Mouse (Mus musculus): ENCODE data around the gene Mef2a. TPM values are rescaled to one million over a fixed set of nuclear protein-coding genes. Genes with fewer than 3 reads are reported as not detected.
A peak's percentile ranks its signal among the peaks of the same experiment; 100 is the strongest.

Gene Mef2a
- polyA plus RNA-seq, 1 experiment from 2014 or later: 23.6 TPM

- Histone ChIP-seq H3K9ac (ENCODE audit: low read depth, low read length) (no peak overlapping the region), H3K4me3 (ENCODE audit: low read depth, low read length) (no peak overlapping the region), H3K4me1 (replicated peaks; ENCODE audit: control insufficient read depth, insufficient read depth, low read length) (no peaks in the 10 kb centered on the region), H3K4me2 (no peak overlapping the region), H3K9me3 (ENCODE audit: control insufficient read depth, low read length) (no peaks in the 10 kb centered on the region), H3K27me3 (replicated peaks; ENCODE audit: control insufficient read depth, insufficient read depth, low read length) (no peaks in the 10 kb centered on the region), H3K27ac (ENCODE audit: low read depth, low read length) (no peak overlapping the region), H3K36me3 (ENCODE audit: control insufficient read depth, insufficient read depth, low read length) (peaks cover 12% of the 10 kb centered on the region; the same call in 1 of the 2 replicates)
- DNase-seq (ENCODE audit: low spot score) (no peak), ATAC-seq (replicated peaks; ENCODE audit: low FRiP score) (no peak)
- WGBS: 88% methylated on average over 3 of the region's 3 CpGs
Measured at GRCm38 (mm10) chr7:67230221-67230620, 142.4 kb downstream of the Mef2a start.

GRCm38 (mm10) chr7:67229701-67230100, 143.0 kb downstream of the Mef2a start:
- Histone ChIP-seq H3K4me1 (replicated peaks; ENCODE audit: control insufficient read depth, insufficient read depth, low read length) (no peaks in the 10 kb centered on the region), H3K4me2 (no peak overlapping the region), H3K36me3 (ENCODE audit: control insufficient read depth, insufficient read depth, low read length) (peaks cover 10% of the 10 kb centered on the region; the same call in 1 of the 2 replicates), H3K4me3 (ENCODE audit: low read depth, low read length) (no peak overlapping the region), H3K9ac (ENCODE audit: low read depth, low read length) (no peak overlapping the region), H3K27ac (ENCODE audit: low read depth, low read length) (no peak overlapping the region), H3K27me3 (replicated peaks; ENCODE audit: control insufficient read depth, insufficient read depth, low read length) (no peaks in the 10 kb centered on the region), H3K9me3 (ENCODE audit: control insufficient read depth, low read length) (no peaks in the 10 kb centered on the region)
- no peak for ATAC-seq (replicated peaks; ENCODE audit: low FRiP score)
- no peak for DNase-seq (ENCODE audit: low spot score)
- 90% methylated on average over 3 of the region's 3 CpGs for WGBS

- H3K9me3 ChIP-seq (ENCODE audit: control insufficient read depth, low read length): no peaks in the 10 kb centered on the region
- no peaks in the 10 kb centered on the region for H3K27me3 ChIP-seq (replicated peaks; ENCODE audit: control insufficient read depth, insufficient read depth, low read length)
- no peaks in the 10 kb centered on the region for H3K4me1 ChIP-seq (replicated peaks; ENCODE audit: control insufficient read depth, insufficient read depth, low read length)
- H3K9ac ChIP-seq (ENCODE audit: low read depth, low read length): no peak overlapping the region
- no peak overlapping the region for H3K4me3 ChIP-seq (ENCODE audit: low read depth, low read length)
- H3K4me2 ChIP-seq: no peak overlapping the region
- 0 out of 2 replicates have a peak, but pooled peaks have one; percentile 26 for ATAC-seq (replicated peaks; ENCODE audit: low FRiP score)
- H3K27ac ChIP-seq (ENCODE audit: low read depth, low read length): no peak overlapping the region
- WGBS: 80% methylated on average over 5 of the region's 5 CpGs
- peaks cover 8% of the 10 kb centered on the region; the same call in 1 of the 2 replicates for H3K36me3 ChIP-seq (ENCODE audit: control insufficient read depth, insufficient read depth, low read length)
- DNase-seq (ENCODE audit: low spot score): no peak
Measured at GRCm38 (mm10) chr7:67228891-67229602, 143.6 kb downstream of the Mef2a start.

- Histone ChIP-seq H3K9ac (ENCODE audit: low read depth, low read length) (no peak overlapping the region), H3K27me3 (replicated peaks; ENCODE audit: control insufficient read depth, insufficient read depth, low read length) (no peaks in the 10 kb centered on the region), H3K9me3 (ENCODE audit: control insufficient read depth, low read length) (no peaks in the 10 kb centered on the region), H3K4me1 (replicated peaks; ENCODE audit: control insufficient read depth, insufficient read depth, low read length) (peaks cover 2% of the 10 kb centered on the region; the same call in 1 of the 2 replicates), H3K27ac (ENCODE audit: low read depth, low read length) (no peak overlapping the region), H3K4me2 (no peak overlapping the region), H3K36me3 (ENCODE audit: control insufficient read depth, insufficient read depth, low read length) (peaks cover 8% of the 10 kb centered on the region; the same call in 1 of the 2 replicates), H3K4me3 (ENCODE audit: low read depth, low read length) (no peak overlapping the region)
- DNase-seq (ENCODE audit: low spot score): no peak
- 81% methylated on average over 3 of the region's 3 CpGs for WGBS
- ATAC-seq (replicated peaks; ENCODE audit: low FRiP score): no peak
Measured at GRCm38 (mm10) chr7:67228390-67228789, 144.3 kb downstream of the Mef2a start.

- Histone ChIP-seq H3K9me3 (ENCODE audit: control insufficient read depth, low read length) (no peaks in the 10 kb centered on the region), H3K4me2 (no peak overlapping the region), H3K36me3 (ENCODE audit: control insufficient read depth, insufficient read depth, low read length) (peaks cover 5% of the 10 kb centered on the region; the same call in 1 of the 2 replicates), H3K4me1 (replicated peaks; ENCODE audit: control insufficient read depth, insufficient read depth, low read length) (peaks cover 6% of the 10 kb centered on the region; the same call in 1 of the 2 replicates), H3K4me3 (ENCODE audit: low read depth, low read length) (no peak overlapping the region), H3K9ac (ENCODE audit: low read depth, low read length) (no peak overlapping the region), H3K27ac (ENCODE audit: low read depth, low read length) (no peak overlapping the region), H3K27me3 (replicated peaks; ENCODE audit: control insufficient read depth, insufficient read depth, low read length) (no peaks in the 10 kb centered on the region)
- no peak for DNase-seq (ENCODE audit: low spot score)
- WGBS: 58% methylated on average over 1 of the region's 1 CpGs
- ATAC-seq (replicated peaks; ENCODE audit: low FRiP score): no peak
Measured at GRCm38 (mm10) chr7:67227538-67227937, 145.1 kb downstream of the Mef2a start.

- Histone ChIP-seq H3K4me3 (ENCODE audit: low read depth, low read length) (no peak overlapping the region), H3K9me3 (ENCODE audit: control insufficient read depth, low read length) (no peaks in the 10 kb centered on the region), H3K4me1 (replicated peaks; ENCODE audit: control insufficient read depth, insufficient read depth, low read length) (peaks cover 6% of the 10 kb centered on the region; the same call in 1 of the 2 replicates), H3K36me3 (ENCODE audit: control insufficient read depth, insufficient read depth, low read length) (0 out of 2 replicates have a peak, but pooled peaks cover 3% of the 10 kb centered on the region), H3K4me2 (no peak overlapping the region), H3K9ac (ENCODE audit: low read depth, low read length) (no peak overlapping the region), H3K27me3 (replicated peaks; ENCODE audit: control insufficient read depth, insufficient read depth, low read length) (no peaks in the 10 kb centered on the region), H3K27ac (ENCODE audit: low read depth, low read length) (no peak overlapping the region)
- no peak for DNase-seq (ENCODE audit: low spot score)
- no peak for ATAC-seq (replicated peaks; ENCODE audit: low FRiP score)
- WGBS: 91% methylated on average over 15 of the region's 15 CpGs
Measured at GRCm38 (mm10) chr7:67225943-67226625, 146.6 kb downstream of the Mef2a start.

GRCm38 (mm10) chr7:67222220-67222862, 150.3 kb downstream of the Mef2a start, which contains the start of gene Lysmd4:
TSS of gene Lysmd4 (plus strand) at chr7:67222544.
- H3K9me3 ChIP-seq (ENCODE audit: control insufficient read depth, low read length): no peaks in the 10 kb centered on the region
- 5% methylated on average over 31 of the region's 31 CpGs for WGBS
- H3K36me3 ChIP-seq (ENCODE audit: control insufficient read depth, insufficient read depth, low read length): 0 out of 2 replicates have a peak, but pooled peaks cover 3% of the 10 kb centered on the region
- H3K4me2 ChIP-seq: peak within 1 kb of the TSS; percentile 75
- no peaks in the 10 kb centered on the region for H3K27me3 ChIP-seq (replicated peaks; ENCODE audit: control insufficient read depth, insufficient read depth, low read length)
- peak within 1 kb of the TSS; percentile 85 for H3K9ac ChIP-seq (ENCODE audit: low read depth, low read length)
- DNase-seq (ENCODE audit: low spot score) (peak; percentile 91), ATAC-seq (replicated peaks; ENCODE audit: low FRiP score) (peak; percentile 99)
- H3K27ac ChIP-seq (ENCODE audit: low read depth, low read length): no peak within 1 kb of the TSS; the same call in 1 of the 2 replicates
- peaks cover 6% of the 10 kb centered on the region; the same call in 1 of the 2 replicates for H3K4me1 ChIP-seq (replicated peaks; ENCODE audit: control insufficient read depth, insufficient read depth, low read length)
- peak within 1 kb of the TSS; percentile 83 for H3K4me3 ChIP-seq (ENCODE audit: low read depth, low read length)

GRCm38 (mm10) chr7:67217025-67217424, 155.6 kb downstream of the Mef2a start:
- Histone ChIP-seq H3K4me2 (no peak overlapping the region), H3K4me3 (ENCODE audit: low read depth, low read length) (no peak overlapping the region), H3K36me3 (ENCODE audit: control insufficient read depth, insufficient read depth, low read length) (no peaks in the 10 kb centered on the region), H3K4me1 (replicated peaks; ENCODE audit: control insufficient read depth, insufficient read depth, low read length) (peaks cover 4% of the 10 kb centered on the region), H3K9ac (ENCODE audit: low read depth, low read length) (no peak overlapping the region), H3K27ac (ENCODE audit: low read depth, low read length) (no peak overlapping the region), H3K27me3 (replicated peaks; ENCODE audit: control insufficient read depth, insufficient read depth, low read length) (no peaks in the 10 kb centered on the region), H3K9me3 (ENCODE audit: control insufficient read depth, low read length) (no peaks in the 10 kb centered on the region)
- ATAC-seq (replicated peaks; ENCODE audit: low FRiP score) (peak; percentile 15; the same call in 1 of the 2 replicates), DNase-seq (ENCODE audit: low spot score) (no peak)
- WGBS: 73% methylated on average over 3 of the region's 3 CpGs

Data from liver, embryonic 11.5 days (tissue).